Mouse (Mus musculus) ES-E14 (cell line): Measurements from ENCODE around the gene Ppp1r9b. TPM values are rescaled to one million over a fixed set of nuclear protein-coding genes. Genes with fewer than 3 reads are reported as not detected.

Experiments
- DNase-seq: peaks from one replicate; pipeline ENCODE4 v3.0.0-alpha.2; 2013; ENCODE audit warnings: low read depth, low spot score
- H3K27ac ChIP-seq: 2 replicates; pipeline ENCODE4 v1.5.1; 2012; ENCODE audit warnings: low read depth, mild to moderate bottlenecking, low read length, moderate library complexity, mixed read lengths; ENCODE audit not compliant: poor library complexity, insufficient read depth, severe bottlenecking
- H3K36me3 ChIP-seq: 2 replicates; pipeline ENCODE4 v1.6.1; 2012; ENCODE audit warnings: mild to moderate bottlenecking, low read length, moderate library complexity, mixed read lengths; ENCODE audit not compliant: control insufficient read depth, poor library complexity, insufficient read depth, severe bottlenecking
- H3K4me1 ChIP-seq, 2 experiments: fragments of 150-350 bp in 1 of 2; sonication (generic) in 1 of 2; 2 replicates each; pipeline ENCODE4 v1.6.1; 2012; ENCODE audit warnings: low read length in 2 of 2, mild to moderate bottlenecking in 1 of 2, mixed read lengths in 1 of 2; ENCODE audit not compliant: control insufficient read depth in 2 of 2, insufficient read depth in 2 of 2, poor library complexity in 1 of 2
- H3K4me3 ChIP-seq, 2 experiments: fragments of 150-350 bp in 1 of 2; sonication (generic) in 1 of 2; 2 replicates each; pipeline ENCODE4 v1.5.1; 2012; ENCODE audit warnings: low read length in 2 of 2, low read depth in 1 of 2, mild to moderate bottlenecking in 1 of 2, mixed read lengths in 1 of 2; ENCODE audit not compliant: insufficient read depth in 1 of 2, poor library complexity in 1 of 2, severe bottlenecking in 1 of 2
- H3K9ac ChIP-seq: 2 replicates; pipeline ENCODE4 v1.6.1; 2012; ENCODE audit warnings: low read depth, mild to moderate bottlenecking, low read length, mixed read lengths; ENCODE audit not compliant: poor library complexity, insufficient read depth, severe bottlenecking
- H3K9me3 ChIP-seq: fragments of 150-350 bp; sonication (generic); 2 replicates; pipeline ENCODE4 v1.6.1; 2012; ENCODE audit warnings: low read depth, mild to moderate bottlenecking, low read length; ENCODE audit not compliant: control insufficient read depth, insufficient read depth
- CHD2 ChIP-seq: IDR thresholded peaks from 2 replicates; pipeline ENCODE4 v1.6.1; 2014; ENCODE audit warnings: mild to moderate bottlenecking, low read depth, low read length, inconsistent platforms
- HCFC1 ChIP-seq: IDR thresholded peaks from 2 replicates; pipeline ENCODE4 v1.6.1; 2012; ENCODE audit warnings: low read length, inconsistent platforms, borderline replicate concordance; ENCODE audit not compliant: insufficient read depth
- MAFK ChIP-seq: IDR thresholded peaks from 2 replicates; pipeline ENCODE4 v1.6.1; 2014; ENCODE audit warnings: mild to moderate bottlenecking, low read depth, low read length, inconsistent platforms; ENCODE audit not compliant: insufficient read depth
- ZC3H11A ChIP-seq: IDR thresholded peaks from 2 replicates; pipeline ENCODE4 v1.6.1; 2012; ENCODE audit warnings: low read depth, mild to moderate bottlenecking, inconsistent platforms, low read length, borderline replicate concordance
- ZNF384 ChIP-seq: IDR thresholded peaks from 2 replicates; pipeline ENCODE4 v1.6.1; 2012; ENCODE audit warnings: low read depth, low read length, inconsistent platforms
- in situ Hi-C, 2 experiments: fragments of 600-800 bp; cut with MboI; formaldehyde crosslinking; loops; one replicate each; pipeline ENCODE4 v1.15.1; 2025; ENCODE audit warnings: low sequenced_read_pairs in 2 of 2, inconsistent platforms in 1 of 2; ENCODE audit not compliant: unreplicated experiment in 2 of 2
- total RNA-seq: library from RNA; depleted of rRNA; stranded (reverse); fragments of 300-350 nt; gene quantifications from 2 replicates; pipeline ENCODE4 v1.2.3, GENCODE M21; 2012

Ppp1r9b gene
- total RNA-seq, 1 experiment = 29.5 TPM

- in situ Hi-C loops = no loop called here
- Histone ChIP-seq H3K4me3 (no peak overlapping the region), H3K36me3 (no peaks in the 10 kb centered on the region), H3K9ac (no peak overlapping the region), H3K4me1 (no peaks in the 10 kb centered on the region), H3K9me3 (no peaks in the 10 kb centered on the region), H3K27ac (no peak overlapping the region)
- DNase-seq = no peak
- no peak for TF ChIP-seq CHD2
- no peak for TF ChIP-seq MAFK
- no peak for TF ChIP-seq HCFC1
- no peak for TF ChIP-seq ZNF384
- TF ChIP-seq ZC3H11A = no peak
Measured at GRCm38 (mm10) chr11:94973313-94973712, 17.5 kb upstream of the Ppp1r9b start.

GRCm38 (mm10) chr11:94974951-94975350 lies 15.9 kb upstream of the Ppp1r9b start:
- Histone ChIP-seq H3K36me3 (no peaks in the 10 kb centered on the region), H3K4me1 (peaks cover 0 to 2% of the 10 kb centered on the region in 2 experiments; a peak in 1 of 4 replicates), H3K9ac (no peak overlapping the region), H3K27ac (no peak overlapping the region), H3K4me3 (no peak overlapping the region), H3K9me3 (no peaks in the 10 kb centered on the region)
- DNase-seq = no peak
- in situ Hi-C loops = no loop called here
- TF ChIP-seq ZNF384 (no peak), HCFC1 (no peak), MAFK (no peak), CHD2 (no peak), ZC3H11A (no peak)

GRCm38 (mm10) chr11:94976199-94976598 lies 14.6 kb upstream of the Ppp1r9b start, which contains the start of gene Sgca:
Sgca (minus strand) TSS chr11:94976327.
- H3K36me3 ChIP-seq = no peaks in the 10 kb centered on the region
- H3K9me3 ChIP-seq = no peaks in the 10 kb centered on the region
- H3K27ac ChIP-seq = no peak within 1 kb of the TSS; the same call in 1 of the 2 replicates
- in situ Hi-C loops = no loop called here
- DNase-seq = no peak
- TF ChIP-seq ZNF384 (no peak), ZC3H11A (no peak), HCFC1 (no peak), MAFK (no peak), CHD2 (no peak)
- H3K4me1 ChIP-seq = peaks cover 0 to 2% of the 10 kb centered on the region in 2 experiments; a peak in 1 of 4 replicates
- H3K4me3 ChIP-seq = no peak within 1 kb of the TSS
- no peak within 1 kb of the TSS for H3K9ac ChIP-seq

- H3K4me3 ChIP-seq = no peak overlapping the region
- no peak for DNase-seq
- peaks cover 0 to 2% of the 10 kb centered on the region in 2 experiments; a peak in 1 of 4 replicates for H3K4me1 ChIP-seq
- TF ChIP-seq HCFC1 (no peak), ZNF384 (no peak), MAFK (no peak), CHD2 (no peak), ZC3H11A (no peak)
- H3K9me3 ChIP-seq = no peaks in the 10 kb centered on the region
- no peaks in the 10 kb centered on the region for H3K36me3 ChIP-seq
- H3K9ac ChIP-seq = no peak overlapping the region
- H3K27ac ChIP-seq = no peak overlapping the region
- in situ Hi-C loops = no loop called here
Measured at GRCm38 (mm10) chr11:94978178-94978915, 12.5 kb upstream of the Ppp1r9b start.
